Mouse (Mus musculus): ENCODE measurements at regions not wholly inside any gene's neighbourhood (a gene's known extent, or its start where the extent isn't known, plus 50 kb on each side); places are given as distances from the start of the nearest gene placed in this dataset.

GRCm38 (mm10) chr15:45171605-45172004 lies 5037.4 kb downstream of the 9330182O14Rik start:
- no peak for DNase-seq (ENCODE audit: low read depth, low spot score)

GRCm38 (mm10) chr15:45178341-45178740 lies 5044.2 kb downstream of the 9330182O14Rik start:
- peak; percentile 1 for DNase-seq (ENCODE audit: low read depth, low spot score)

DNA sequence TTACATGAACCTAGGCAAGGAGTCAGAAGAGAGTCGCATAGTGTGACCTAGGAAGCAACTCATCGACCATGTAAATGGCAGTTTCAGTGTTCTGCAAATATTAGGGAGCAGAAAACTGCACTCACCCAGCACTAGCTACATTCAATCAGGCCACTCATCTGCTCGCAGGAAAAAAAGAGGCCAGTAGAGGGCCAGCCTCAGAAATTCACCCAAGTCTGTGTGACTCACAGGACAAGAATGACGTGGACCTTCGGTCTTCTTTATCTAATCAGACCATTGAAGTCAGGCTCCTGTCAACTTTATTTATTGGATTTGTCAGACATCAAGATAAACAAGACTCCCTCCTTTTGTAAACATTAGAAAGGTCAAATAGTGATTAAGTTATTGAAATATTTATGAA lies 5046.0 kb downstream of the 9330182O14Rik start:
- DNase-seq (ENCODE audit: low read depth, low spot score), result peak; percentile 14

All from mesoderm, embryonic 11.5 days (tissue).